Mouse (Mus musculus) cerebellum, adult 2 months (tissue): ENCODE results near the gene Hexa.

Experiments used
- CTCF ChIP-seq: fragments of 200-500 bp; IDR thresholded peaks from 2 replicates; pipeline ENCODE4 v1.5.1; 2011; ENCODE audit warnings: low read depth, mild to moderate bottlenecking, control low read depth, low read length, moderate library complexity, borderline replicate concordance; ENCODE audit not compliant: insufficient read depth
- POLR2A ChIP-seq: fragments of 200-500 bp; IDR thresholded peaks from 2 replicates; pipeline ENCODE4 v1.6.1; 2011; ENCODE audit warnings: low read length, control low read depth, borderline replicate concordance; ENCODE audit not compliant: insufficient read depth

DNA sequence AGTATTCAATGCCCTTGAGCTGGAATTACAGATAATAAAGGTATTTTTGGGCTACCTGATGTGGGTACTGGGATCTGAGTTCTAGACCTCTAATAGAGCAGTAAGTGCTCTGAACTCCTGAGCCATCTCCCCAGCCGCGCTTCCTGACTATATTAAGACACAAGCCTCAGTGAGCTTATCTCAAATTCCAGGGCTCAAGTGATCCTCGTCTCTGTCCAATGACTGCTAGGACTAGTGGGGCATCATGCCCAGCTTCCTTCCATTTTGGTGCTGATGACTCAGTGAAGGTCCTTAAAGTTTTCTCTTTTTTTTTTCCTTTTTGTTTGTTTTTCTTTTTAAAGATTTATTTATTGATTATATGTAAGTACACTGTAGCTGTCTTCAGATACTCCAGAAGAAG, 24.3 kb upstream of the Hexa start:
- TF ChIP-seq POLR2A: no peak
- TF ChIP-seq CTCF: no peak
